In the genomic region with DNA sequence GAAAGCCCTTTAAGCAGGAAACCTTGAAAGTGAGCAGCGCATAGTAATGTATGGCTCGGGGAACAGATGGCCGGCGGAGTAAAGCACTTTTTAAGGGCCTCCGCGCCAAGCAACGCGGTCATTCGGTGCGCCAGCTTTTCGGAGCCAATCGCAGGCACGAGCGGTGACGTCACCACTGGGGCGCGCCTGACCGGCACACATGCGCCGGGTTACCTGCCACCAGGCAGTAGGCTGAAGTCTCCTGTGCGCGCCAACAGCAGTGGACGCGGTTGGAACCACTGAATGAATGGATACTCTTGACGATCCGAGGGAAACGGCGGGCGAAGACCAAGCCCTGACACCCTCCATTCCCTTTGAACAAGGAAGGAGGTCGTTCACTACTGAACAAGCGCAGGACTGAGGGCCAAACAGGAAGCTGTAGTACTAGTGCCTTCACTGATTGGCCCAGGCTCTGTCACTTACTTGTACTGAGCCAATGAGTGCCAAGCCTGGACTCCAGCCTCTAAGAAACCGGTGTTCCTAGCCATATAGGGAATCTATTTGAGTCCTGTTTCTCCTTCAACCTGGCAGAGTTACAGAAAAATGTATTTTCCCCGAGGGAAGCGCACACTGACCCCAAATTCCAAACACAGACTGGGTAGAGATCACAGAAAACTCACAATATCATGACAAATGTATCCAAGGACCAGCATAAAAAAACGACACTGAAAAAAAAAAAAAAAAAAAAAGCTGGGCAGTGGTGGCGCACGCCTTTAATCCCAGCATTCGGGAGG, we compare ENCODE assay signal across 8 mouse cellular contexts. TPM values are rescaled to one million over a fixed set of nuclear protein-coding genes. Genes with fewer than 3 reads are reported as not detected.
A peak's percentile ranks its signal among the peaks of the same experiment; 100 is the strongest.
DNase-seq lines count a peak whose midpoint lies in the region; ATAC-seq and TF ChIP-seq lines count a peak whose summit lies in the region.

Gene Rccd1 (minus strand): TSS at position 412 of the 773 bp plus-strand sequence.

- WGBS in forebrain, embryonic 12.5 days: 2% methylated on average over 38 of the region's 38 CpGs
- 1% methylated on average over 38 of the region's 38 CpGs for WGBS in heart, postnatal 0 days
- WGBS in liver, embryonic 16.5 days (ENCODE audit: insufficient replicate concordance): 1% methylated on average over 38 of the region's 38 CpGs
- 4% methylated on average over 38 of the region's 38 CpGs for WGBS in neural tube, embryonic 13.5 days

- no peak for TF ChIP-seq CTCF in E14TG2a.4 (conservative IDR thresholded peaks at IDR 0.05; ENCODE audit: low read length)
- TF ChIP-seq CTCF in heart, postnatal 0 days (IDR thresholded peaks at IDR 0.05; ENCODE audit: low read depth): no peak
- TF ChIP-seq CTCF in testis, adult 2 months (IDR thresholded peaks at IDR 0.05; ENCODE audit: control insufficient read depth, insufficient read depth, insufficient replicate concordance, low read depth, low read length): no peak

- ATAC-seq in forebrain, embryonic 12.5 days (ENCODE audit: low FRiP score): peak; percentile 99
- peak; percentile 99 for ATAC-seq in heart, postnatal 0 days (ENCODE audit: insufficient read depth, low read depth)
- ATAC-seq in liver, embryonic 16.5 days (ENCODE audit: low read depth): peak; percentile 99
- ATAC-seq in neural tube, embryonic 13.5 days (ENCODE audit: low read depth): peak; percentile 99

- peak; percentile 92 for TF ChIP-seq POLR2A in testis, adult 2 months (IDR thresholded peaks at IDR 0.05; ENCODE audit: control insufficient read depth, low read depth, low read length)

- H3K27ac ChIP-seq in forebrain, embryonic 12.5 days: peak within 1 kb of the TSS; percentile 86
- H3K27ac ChIP-seq in heart, postnatal 0 days (ENCODE audit: low read depth): peak within 1 kb of the TSS; percentile 88
- peak within 1 kb of the TSS; percentile 58 for H3K27ac ChIP-seq in liver, embryonic 16.5 days (ENCODE audit: low read length)
- H3K27ac ChIP-seq in neural tube, embryonic 13.5 days (replicated peaks): peak within 1 kb of the TSS; percentile 92
- peak within 1 kb of the TSS; percentile 99 for H3K27ac ChIP-seq in testis, adult 2 months (ENCODE audit: control insufficient read depth, insufficient read depth, low read depth, low read length)

- H3K4me1 ChIP-seq in E14TG2a.4 (replicated peaks; ENCODE audit: low read depth, low read length): peaks cover 57% of the 10 kb centered on the region
- peaks cover 22% of the 10 kb centered on the region for H3K4me1 ChIP-seq in forebrain, embryonic 12.5 days
- H3K4me1 ChIP-seq in heart, postnatal 0 days (ENCODE audit: control insufficient read depth, insufficient read depth): peaks cover 13% of the 10 kb centered on the region
- peaks cover 15% of the 10 kb centered on the region for H3K4me1 ChIP-seq in liver, embryonic 16.5 days (ENCODE audit: control insufficient read depth, low read depth, low read length)
- peaks cover 29% of the 10 kb centered on the region for H3K4me1 ChIP-seq in neural tube, embryonic 13.5 days (replicated peaks)
- peaks cover 4% of the 10 kb centered on the region for H3K4me1 ChIP-seq in testis, adult 2 months (ENCODE audit: control insufficient read depth, insufficient read depth, low read length)

- H3K4me2 ChIP-seq in forebrain, embryonic 12.5 days: peak within 1 kb of the TSS; percentile 83
- peak within 1 kb of the TSS; percentile 78 for H3K4me2 ChIP-seq in heart, postnatal 0 days (ENCODE audit: low read depth, low read length)
- peak within 1 kb of the TSS; percentile 82 for H3K4me2 ChIP-seq in liver, embryonic 16.5 days (ENCODE audit: low read depth, low read length)
- peak within 1 kb of the TSS; percentile 82 for H3K4me2 ChIP-seq in neural tube, embryonic 13.5 days

- H3K9ac ChIP-seq in forebrain, embryonic 12.5 days: peak within 1 kb of the TSS; percentile 61
- H3K9ac ChIP-seq in heart, postnatal 0 days (replicated peaks; ENCODE audit: low read depth, low read length): peak within 1 kb of the TSS; percentile 57
- H3K9ac ChIP-seq in liver, embryonic 16.5 days (ENCODE audit: low read depth, low read length): peak within 1 kb of the TSS; percentile 66
- H3K9ac ChIP-seq in neural tube, embryonic 13.5 days: peak within 1 kb of the TSS; percentile 72

- no peaks in the 10 kb centered on the region for H3K27me3 ChIP-seq in E14TG2a.4 (ENCODE audit: insufficient read depth, low read length)
- H3K27me3 ChIP-seq in forebrain, embryonic 12.5 days: no peaks in the 10 kb centered on the region
- H3K27me3 ChIP-seq in heart, postnatal 0 days (ENCODE audit: control insufficient read depth, insufficient read depth, low read length): no peaks in the 10 kb centered on the region
- no peaks in the 10 kb centered on the region for H3K27me3 ChIP-seq in liver, embryonic 16.5 days (ENCODE audit: control insufficient read depth, insufficient read depth, low read depth, low read length)
- H3K27me3 ChIP-seq in neural tube, embryonic 13.5 days: no peaks in the 10 kb centered on the region
- H3K27me3 ChIP-seq in testis, adult 2 months (ENCODE audit: control insufficient read depth, insufficient read depth, low read length): no peaks in the 10 kb centered on the region

- no peaks in the 10 kb centered on the region for H3K9me3 ChIP-seq in E14TG2a.4 (ENCODE audit: low read length)
- H3K9me3 ChIP-seq in forebrain, embryonic 12.5 days: no peaks in the 10 kb centered on the region
- H3K9me3 ChIP-seq in heart, postnatal 0 days (replicated peaks; ENCODE audit: control insufficient read depth, low read length): no peaks in the 10 kb centered on the region
- H3K9me3 ChIP-seq in liver, embryonic 16.5 days (replicated peaks; ENCODE audit: control insufficient read depth, low read length): no peaks in the 10 kb centered on the region
- H3K9me3 ChIP-seq in neural tube, embryonic 13.5 days: no peaks in the 10 kb centered on the region

- peaks cover 56% of the 10 kb centered on the region for H3K36me3 ChIP-seq in E14TG2a.4 (ENCODE audit: insufficient read depth, low read length)
- peaks cover 60% of the 10 kb centered on the region for H3K36me3 ChIP-seq in forebrain, embryonic 12.5 days (replicated peaks)
- peaks cover 39% of the 10 kb centered on the region for H3K36me3 ChIP-seq in heart, postnatal 0 days (replicated peaks; ENCODE audit: control insufficient read depth, insufficient read depth, low read length)
- H3K36me3 ChIP-seq in liver, embryonic 16.5 days (ENCODE audit: control insufficient read depth, insufficient read depth): peaks cover 6% of the 10 kb centered on the region
- peaks cover 60% of the 10 kb centered on the region for H3K36me3 ChIP-seq in neural tube, embryonic 13.5 days
- 0 out of 2 replicates have a peak, but pooled peaks cover 1% of the 10 kb centered on the region for H3K36me3 ChIP-seq in testis, adult 2 months (ENCODE audit: control insufficient read depth, insufficient read depth, low read length)

- peak; percentile 61; the same call in 1 of the 2 replicates for TF ChIP-seq EP300 in heart, postnatal 0 days (IDR thresholded peaks at IDR 0.05; ENCODE audit: low read depth)

- DNase-seq in c-Kit-positive CD71-positive TER-119-positive erythroid progenitor cells, embryonic 14.5 days (ENCODE audit: low spot score): peak; percentile 93
- DNase-seq in heart, postnatal 0 days (ENCODE audit: low spot score): peak; percentile 99
- DNase-seq in kidney, postnatal 4 days: peak; percentile 97 to 98

- H3K4me3 ChIP-seq in E14TG2a.4 (replicated peaks; ENCODE audit: low read length): peak within 1 kb of the TSS; percentile 86
- peak within 1 kb of the TSS; percentile 64 for H3K4me3 ChIP-seq in forebrain, embryonic 12.5 days (replicated peaks)
- H3K4me3 ChIP-seq in heart, postnatal 0 days (ENCODE audit: low read depth, low read length): peak within 1 kb of the TSS; percentile 58
- H3K4me3 ChIP-seq in liver, embryonic 16.5 days (ENCODE audit: low read depth, low read length): peak within 1 kb of the TSS; percentile 71
- peak within 1 kb of the TSS; percentile 62 for H3K4me3 ChIP-seq in neural tube, embryonic 13.5 days
- peak within 1 kb of the TSS; percentile 98 for H3K4me3 ChIP-seq in testis, adult 2 months (ENCODE audit: control insufficient read depth, low read depth, low read length)

RNA-seq across cellular contexts. Expression of gene Rccd1, which starts in this region (rescaled TPM):
- polyA plus RNA-seq in forebrain, embryonic 12.5 days (2016; fragmentation: Nextera tagmentation; extraction: Ambion mirVana): 14.1 and 19.1 TPM in 2 replicates
- total RNA-seq in heart, postnatal 0 days (2014; rRNA removed; ENCODE audit: low replicate concordance): 3.7 and 7.6 TPM in 2 replicates
- polyA plus RNA-seq in heart, postnatal 0 days (2015; fragmentation: Nextera tagmentation; extraction: Ambion mirVana): 2.9 and 3.1 TPM in 2 replicates
- 2.3 and 2.6 TPM in 2 replicates for polyA plus RNA-seq in liver, embryonic 16.5 days (2015; fragmentation: Nextera tagmentation; extraction: Ambion mirVana)
- polyA plus RNA-seq in neural tube, embryonic 13.5 days (2015; fragmentation: Nextera tagmentation; extraction: Ambion mirVana): 12.6 and 15.6 TPM in 2 replicates
- polyA plus RNA-seq in testis, adult 2 months (2012; rRNA removed): 5.6 and 6.9 TPM in 2 replicates

Comparison
In these comparisons a context has a peak if more than half of its experiments do, and no peak if none do; other contexts are left out.
1. Peak in every context shown above with its lines: DNase-seq, ATAC-seq, H3K4me3 ChIP-seq and H3K27ac ChIP-seq.